Mouse (Mus musculus) kidney, adult 11 months (tissue): ENCODE measurements around the gene Kcnj6.

Experiments used
- DNase-seq: peaks from one replicate; pipeline ENCODE4 v3.0.0; 2022

Gene Kcnj6

DNA sequence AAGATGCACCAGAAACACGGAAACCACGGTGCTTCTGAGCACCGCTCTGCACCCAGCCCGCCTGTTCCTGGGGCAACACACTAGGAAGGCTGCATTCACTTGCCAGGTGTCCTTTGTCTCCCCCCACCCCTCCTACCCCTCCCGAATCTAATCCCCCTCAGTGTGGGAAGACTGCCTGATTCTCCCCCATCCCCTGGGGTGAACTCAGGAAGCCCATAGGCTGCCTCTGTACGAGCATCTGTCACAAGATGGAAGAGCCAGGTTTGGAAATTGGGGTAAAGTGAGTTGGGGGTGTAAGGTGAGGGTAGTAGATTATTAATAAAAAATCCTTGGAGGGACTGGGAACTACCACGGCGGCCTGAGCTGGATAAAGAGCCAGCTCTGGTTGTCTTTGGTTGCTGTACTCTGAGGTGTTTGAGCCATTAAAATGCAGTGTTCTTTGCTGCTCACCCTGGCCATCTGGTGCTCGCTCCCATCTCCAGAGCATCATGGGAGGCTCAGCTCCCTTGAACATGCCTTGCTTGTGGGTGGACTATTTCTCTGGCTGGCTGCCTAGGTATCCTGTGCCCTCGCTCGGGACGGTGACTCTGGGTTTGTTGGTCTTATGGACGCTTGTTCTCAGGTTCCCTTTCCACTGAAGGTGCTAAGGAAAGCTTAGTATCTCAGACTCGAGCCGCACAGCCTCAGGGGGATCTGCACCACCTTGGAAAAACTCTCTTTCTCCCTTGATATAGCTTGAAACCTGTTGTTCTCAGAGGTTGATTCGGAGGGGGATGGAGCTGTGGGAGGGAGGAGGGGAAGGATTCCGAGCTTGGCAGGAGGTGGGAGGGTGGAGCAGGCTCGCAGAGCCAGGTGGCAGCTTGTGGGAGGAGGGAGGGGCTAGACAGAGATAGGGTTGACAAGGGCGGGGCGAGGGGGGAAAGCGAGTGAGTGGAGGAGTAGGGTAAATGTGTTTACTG lies 65.9 kb downstream of the Kcnj6 start:
- no peak for DNase-seq

DNA sequence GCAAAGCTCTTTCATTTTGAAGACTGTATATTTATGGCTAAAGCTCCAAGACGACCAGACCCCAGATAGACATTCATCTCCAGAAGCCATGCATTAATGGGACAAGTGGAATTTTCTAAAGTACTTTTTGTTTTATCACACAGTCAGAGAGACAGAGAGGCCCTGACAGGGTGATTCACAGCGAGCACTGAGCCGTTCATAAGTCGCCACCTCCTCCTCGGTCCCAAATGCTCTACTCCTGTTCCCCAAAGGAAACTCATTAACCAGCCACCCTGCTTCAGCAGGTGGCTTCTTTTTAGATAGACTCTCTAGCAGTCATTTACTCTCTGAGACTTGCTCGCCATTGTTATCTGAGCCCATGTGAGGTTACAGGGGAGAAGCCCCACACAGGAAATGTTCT lies 72.1 kb downstream of the Kcnj6 start:
- DNase-seq = no peak

DNA sequence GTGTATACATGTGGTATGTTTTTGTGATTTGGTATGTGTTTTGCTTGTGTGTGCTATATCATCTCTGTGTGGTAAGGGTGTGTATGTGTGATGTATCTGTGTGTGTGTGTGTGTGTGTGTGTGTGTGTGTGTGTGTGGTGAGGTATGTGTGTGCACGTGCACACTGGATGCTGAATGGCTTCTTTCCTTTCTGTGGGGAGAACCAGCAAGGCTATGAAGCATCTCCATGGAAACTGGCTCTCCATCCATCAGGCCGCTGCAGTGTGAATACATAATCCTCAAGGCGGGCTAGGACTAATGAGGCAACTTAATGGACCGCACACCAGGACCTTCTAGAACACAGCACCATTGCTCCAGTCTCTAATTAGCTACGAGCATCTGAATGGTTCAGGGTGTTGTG lies 78.3 kb downstream of the Kcnj6 start:
- DNase-seq = no peak

DNA sequence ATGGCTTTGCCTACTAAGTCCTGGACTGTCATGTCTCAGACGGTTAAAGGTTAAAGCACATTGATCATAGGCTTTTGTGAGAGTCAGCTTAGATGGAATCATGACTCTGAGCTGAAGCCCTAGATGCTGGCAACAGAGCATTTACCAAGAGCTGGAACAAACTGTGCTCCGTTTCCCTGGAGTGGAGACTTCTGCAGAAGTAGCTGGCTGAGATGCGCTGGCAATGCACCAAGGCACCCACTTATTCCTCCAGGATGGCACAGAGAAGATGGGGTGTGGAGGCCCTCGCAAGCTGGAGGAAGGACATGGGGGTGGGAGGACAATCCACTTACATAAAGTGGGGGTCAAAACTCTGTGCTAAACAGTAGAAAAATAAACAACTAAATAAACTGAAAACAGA lies 91.5 kb downstream of the Kcnj6 start:
- no peak for DNase-seq

DNA sequence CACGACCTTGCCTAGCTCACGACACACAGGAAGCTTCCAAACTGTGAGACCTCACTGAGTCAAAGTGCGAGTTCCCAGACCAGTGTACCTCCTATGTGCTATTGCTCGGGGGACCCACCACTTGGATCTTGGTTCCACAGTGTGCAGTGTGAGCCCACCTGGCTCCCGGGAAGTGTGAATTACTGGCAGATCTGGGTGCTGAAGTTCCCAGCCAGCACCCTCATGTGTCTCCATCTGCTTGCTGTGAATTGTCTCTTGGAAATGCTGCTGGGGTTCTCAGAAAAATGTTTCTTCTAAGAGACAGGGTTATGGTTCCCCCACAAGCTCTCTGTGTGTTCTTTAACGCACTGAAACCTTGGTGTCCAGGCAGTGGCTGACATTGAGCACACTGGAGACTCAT lies 98.7 kb downstream of the Kcnj6 start:
- DNase-seq = no peak

DNA sequence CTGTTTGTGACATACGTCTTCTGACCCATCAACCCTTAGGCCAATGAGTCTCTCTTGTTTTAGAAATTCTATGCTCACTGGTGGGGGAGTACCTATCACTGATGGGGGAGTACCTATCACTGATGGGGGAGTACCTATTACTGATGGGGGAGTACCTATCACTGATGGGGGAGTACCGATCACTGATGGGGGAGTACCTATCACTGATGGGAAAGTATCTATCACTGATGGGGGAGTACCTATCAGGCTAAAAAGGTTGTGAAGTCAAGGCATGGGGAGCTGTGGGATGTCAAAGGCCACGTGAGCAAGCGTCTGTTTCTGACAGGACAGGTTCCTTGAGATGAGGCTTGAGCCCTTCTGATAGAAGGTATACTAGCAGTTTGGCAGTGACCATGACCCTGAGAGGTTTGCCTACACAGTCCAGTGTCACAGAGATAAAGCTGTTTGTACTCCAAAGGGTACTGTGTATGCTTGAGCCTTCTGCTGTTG lies 105.3 kb downstream of the Kcnj6 start:
- no peak for DNase-seq

DNA sequence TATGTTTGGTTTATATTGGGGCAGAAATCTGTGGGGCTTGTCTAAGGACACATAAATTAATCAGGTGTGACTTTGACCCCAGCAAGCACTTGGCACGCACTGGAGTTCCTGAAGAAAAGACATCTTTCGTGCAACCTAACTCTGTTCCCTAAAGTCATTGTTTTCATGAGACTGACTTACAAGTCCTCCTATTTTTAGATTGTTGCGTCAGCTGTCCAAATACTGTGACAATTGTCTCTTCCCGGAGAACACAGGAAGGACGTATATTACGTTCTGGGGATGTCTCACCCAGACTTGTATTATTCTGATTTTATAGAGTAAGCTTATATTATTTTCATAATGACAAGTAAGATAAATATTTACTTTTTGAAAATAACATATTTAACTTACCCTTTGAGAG lies 106.9 kb downstream of the Kcnj6 start:
- DNase-seq = no peak

DNA sequence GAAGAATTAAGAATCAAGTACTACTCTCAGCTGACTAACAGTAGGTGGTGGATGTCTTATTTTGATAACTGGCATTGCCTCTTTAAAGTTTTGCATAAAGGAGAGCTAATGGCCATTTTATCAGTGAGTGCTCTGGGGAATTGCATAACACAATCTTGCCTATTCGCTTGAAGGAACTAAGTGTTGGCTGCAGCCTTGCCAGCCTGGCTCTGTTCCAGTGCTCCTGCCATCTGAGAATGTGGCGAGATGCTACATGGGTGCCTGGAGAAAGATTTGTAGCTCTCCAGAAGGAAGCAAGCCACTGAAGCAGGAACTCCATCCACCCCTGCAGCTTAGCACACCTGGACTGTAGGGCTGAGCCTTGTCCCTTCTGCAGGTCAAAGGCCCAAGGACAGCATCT lies 107.4 kb downstream of the Kcnj6 start:
- DNase-seq = peak; percentile 18

DNA sequence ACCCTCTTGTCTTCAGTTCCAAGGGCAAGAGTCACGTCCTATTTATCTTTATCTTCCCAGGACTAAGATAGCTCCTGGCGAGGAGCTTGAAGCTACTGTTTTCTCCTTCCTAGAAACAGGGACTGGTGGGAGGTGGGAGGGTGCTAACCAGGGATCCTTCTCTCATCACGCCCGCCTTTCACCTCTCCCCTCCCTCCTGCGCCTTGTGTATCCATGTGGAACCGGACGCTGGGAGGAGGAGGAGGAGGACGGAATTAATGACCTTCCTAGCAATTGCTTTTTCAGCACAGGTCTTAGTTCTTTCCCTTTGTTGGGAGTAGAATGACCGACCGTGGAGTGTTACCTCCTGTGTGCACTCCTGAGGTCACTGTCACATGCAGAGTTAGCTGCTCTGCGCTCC lies 108.9 kb downstream of the Kcnj6 start:
- DNase-seq = no peak

DNA sequence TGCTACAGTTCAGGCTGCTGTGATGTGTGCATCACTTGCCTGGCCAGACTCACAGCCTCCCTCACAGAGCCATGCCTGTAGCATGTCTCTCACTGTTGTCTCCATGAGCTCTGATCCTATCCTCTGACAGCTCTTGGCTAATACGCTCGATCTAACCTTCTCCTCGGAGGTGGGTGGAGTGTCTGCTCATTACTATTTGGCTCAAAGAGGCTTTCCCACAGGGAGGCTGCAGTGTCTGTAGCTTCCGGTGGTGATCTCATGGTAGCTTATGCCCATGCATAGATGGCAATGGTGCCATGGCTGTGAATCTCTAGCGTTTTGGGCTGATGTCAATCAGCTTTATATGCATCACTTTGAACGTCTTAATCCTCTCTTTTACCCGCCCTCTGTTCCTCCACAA lies 111.1 kb downstream of the Kcnj6 start:
- no peak for DNase-seq

DNA sequence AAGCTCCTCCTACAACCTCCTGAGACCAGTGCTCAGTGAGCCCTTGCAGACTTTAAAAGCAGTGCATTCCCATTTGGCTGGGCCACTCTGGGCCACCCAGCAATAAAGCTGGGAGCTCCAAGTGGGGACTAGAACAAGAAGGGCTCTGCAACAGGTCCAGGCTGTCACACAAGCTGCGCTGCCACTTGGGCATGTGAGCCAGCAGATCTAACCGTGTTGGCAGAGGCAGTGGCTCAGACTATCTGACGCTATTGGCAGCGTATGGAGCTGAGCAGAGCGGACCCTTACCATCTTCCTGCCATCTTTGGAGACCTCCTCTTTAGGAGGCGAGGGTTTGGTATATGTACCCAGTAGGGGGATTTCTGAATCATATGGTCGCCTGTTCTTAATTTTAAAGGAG lies 112.4 kb downstream of the Kcnj6 start:
- no peak for DNase-seq

DNA sequence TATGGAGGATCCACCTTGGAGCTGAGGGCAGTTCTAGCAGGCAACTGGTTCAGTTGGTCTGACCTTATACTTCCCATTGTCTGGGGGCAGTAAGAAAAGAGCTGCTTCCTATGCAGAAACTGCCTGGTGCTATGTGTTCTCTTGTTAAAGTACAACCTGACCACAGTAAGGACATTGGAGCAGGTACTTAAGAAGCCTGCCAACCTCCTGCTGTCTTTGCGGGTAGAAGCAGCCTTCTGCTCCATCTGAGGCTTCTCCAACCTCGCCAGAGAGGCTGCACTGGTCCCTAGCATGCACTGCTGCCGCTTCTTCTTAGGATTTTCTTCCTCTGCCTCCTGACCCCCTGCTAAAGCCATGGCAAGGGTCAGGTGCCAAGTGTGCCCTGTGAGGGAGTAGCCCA lies 113.6 kb downstream of the Kcnj6 start:
- DNase-seq = no peak

DNA sequence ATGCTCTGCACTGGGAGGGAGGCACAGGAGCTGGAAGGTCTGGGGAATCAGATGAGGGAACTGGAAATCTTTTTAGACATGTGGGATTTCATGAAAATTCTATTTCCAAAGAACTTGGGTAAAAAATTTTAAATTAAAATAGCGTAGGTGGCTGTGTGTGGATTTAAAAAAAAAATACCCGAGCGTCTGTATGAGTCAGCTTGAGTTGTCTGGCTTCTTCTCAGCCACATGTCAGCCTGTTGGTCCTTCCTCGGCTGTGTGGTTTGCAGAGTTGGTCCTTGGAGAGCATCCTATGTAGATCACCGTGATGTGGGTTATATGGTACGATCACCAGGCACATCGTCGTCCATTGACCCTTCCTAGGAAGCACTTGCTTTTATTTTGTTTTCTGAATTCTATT lies 114.3 kb downstream of the Kcnj6 start:
- no peak for DNase-seq

DNA sequence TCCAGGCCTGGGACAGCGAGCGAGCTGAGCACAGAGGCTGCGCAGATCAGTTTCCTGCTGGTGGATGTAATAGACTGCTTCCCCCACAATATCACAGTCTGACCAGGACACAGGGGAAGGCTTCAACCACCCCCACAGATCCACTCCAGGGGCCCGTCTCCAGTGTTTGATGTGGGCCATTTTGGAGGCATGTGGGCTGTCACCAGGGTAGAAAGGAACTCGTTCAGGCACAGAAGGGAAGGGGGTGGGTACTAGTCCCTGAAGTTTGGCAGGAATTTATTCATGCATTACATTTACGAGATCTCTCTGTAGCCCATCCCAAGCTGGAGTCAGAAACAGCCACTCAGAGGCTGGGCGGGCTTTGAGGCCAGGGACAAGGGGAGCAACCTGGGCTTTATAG lies 115.4 kb downstream of the Kcnj6 start:
- no peak for DNase-seq

DNA sequence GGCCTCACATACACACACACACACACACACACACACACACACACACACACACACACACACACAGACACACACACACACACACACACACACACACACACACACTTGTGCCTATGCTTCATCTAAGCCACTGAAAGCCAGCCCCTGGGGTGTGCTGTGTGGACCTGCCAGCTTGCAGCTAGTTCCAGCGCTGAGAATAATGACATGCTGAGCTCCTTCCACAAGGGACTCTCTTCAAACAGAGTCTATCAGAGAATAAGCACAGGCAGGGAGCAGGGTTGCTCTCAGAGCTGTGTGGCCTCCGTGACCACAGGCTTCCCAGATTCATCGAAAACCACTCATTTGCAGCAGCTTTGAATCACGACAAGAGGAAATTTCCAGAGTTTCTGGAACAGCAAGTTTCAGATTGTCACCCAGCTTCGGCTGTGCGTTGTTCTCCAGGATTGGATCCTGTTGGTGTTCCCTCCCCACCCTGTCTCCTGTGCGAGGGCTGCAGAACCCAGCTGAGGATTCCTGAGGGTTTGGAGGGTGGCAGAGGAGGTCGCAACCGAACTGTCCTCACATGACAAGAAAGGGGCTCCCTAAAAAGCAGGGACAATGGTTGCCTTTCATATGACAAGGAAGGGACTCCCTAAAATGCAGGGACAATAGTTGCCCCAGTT lies 124.8 kb downstream of the Kcnj6 start:
- no peak for DNase-seq

DNA sequence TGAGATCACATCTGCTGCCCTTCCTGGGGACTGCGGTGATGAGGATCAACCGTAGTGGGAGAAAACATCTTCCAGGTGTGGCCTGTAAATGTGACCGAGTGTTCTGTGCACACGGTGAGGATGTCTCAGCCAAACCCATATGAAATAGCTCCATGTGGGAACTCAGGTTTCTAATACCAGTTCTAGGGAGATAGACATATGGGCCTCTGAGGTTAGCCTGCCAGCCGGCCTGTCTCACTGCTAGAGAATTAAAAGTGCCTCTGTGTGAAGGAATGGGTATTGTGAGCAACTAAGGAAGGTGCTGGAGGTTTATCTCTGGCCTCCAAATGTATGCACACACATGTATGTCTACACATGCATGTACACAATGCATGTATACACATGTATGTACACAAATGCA lies 129.1 kb downstream of the Kcnj6 start:
- no peak for DNase-seq

DNA sequence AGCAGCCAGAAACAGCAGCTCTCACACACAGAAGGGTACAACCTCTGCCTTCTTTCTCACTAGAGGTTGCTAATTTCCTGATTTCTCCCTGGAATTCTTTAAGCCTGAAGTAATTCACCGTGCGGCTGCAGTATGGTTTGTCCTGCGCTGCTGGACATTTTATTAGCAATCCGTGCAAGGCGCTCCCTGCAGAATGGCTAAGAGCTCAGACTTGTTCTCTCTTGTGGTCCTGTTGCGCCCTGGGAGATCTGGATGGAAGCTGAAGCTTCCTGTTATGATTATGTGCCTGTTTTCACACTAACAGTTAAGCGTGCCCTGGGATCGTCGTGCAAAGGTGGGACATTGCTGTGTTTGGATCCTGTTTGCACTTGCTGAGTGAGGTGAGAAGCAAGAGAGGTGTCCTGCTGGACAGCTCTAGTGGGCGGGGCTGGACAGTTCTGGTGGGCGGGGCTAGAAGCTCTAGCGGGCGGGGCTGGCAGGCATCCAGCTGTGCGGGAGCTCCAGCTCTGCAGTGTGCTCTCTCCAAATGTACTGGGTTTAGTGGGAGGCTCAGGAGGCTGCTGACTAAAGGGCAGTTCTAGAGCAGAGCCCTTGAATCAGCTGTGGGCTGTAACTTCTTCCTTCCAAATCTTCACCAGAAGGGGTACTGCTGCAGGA lies 131.1 kb downstream of the Kcnj6 start:
- DNase-seq = no peak

DNA sequence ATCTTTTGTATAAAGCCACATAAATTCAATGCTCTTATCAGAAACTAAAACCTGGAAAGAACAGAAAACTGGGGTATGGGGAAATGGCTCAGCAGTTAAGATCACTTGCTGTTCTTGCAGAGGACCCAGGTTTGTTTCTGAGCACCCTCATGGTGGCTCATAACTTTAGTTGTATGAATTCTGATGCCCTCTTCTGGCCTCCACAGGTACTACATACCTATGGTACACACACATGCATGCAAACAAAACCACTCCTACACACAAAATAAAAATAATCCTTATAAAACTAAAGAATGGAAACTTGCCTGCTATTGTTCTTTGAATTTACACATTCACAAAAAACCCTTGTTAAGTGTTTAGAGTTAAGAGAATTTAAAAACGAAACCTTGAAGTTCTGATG lies 131.7 kb downstream of the Kcnj6 start:
- DNase-seq = no peak

DNA sequence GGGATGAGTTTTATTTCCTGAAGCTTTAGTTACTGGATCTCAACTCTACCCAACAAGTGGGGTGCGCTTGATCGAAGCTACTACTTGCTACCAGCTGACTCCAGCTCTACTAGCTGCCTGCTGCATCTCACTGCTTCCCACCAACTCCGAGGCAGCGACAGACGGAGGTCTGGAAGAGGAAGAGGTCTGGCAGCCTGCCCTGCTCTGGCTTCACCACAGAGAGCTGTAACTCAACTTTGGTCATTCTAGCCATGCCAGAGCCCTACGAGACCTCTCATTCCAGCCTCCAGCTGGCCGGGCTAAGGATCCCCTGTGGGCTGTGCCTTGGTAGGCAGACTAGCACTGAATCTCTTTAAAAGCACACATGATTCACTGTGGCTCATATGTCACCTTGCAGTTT lies 132.4 kb downstream of the Kcnj6 start:
- DNase-seq = no peak

DNA sequence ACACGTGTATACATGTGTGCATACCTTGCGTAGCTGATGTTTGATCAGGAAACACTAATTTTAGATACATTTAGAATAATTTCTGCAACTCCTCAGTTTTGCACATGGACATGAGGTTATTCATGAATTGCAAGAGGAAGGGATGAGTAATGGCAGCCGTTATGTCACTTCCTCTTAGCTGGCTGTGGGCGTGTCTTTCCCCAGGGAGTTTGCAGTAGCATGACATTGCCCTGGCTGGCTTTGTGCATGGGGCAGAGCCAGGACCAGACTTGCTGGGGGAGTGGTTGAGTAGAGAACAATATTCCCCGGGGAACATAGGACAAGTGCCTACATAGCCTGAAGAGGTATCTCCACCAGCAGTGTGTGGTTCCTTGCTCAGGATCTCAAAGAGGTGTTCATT lies 134.0 kb downstream of the Kcnj6 start:
- no peak for DNase-seq

DNA sequence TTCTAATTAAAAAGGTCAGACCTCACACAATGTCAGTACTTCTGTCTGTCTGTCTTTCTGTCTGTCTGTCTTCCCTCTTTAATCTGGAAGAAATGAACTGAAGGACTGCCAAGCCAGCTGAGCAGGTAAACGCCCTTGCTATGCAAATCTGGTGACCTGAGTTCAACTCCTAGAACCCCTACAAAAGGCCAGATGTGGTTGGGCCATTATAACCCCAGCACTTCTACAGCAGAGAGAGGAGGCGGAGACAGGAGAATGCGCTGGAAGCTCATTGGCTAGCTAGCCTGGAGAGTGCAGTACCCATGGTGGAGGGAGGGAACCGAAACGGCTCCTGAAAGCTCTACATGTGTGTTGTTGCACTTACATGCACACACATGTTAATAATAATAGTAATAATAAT lies 141.5 kb downstream of the Kcnj6 start:
- no peak for DNase-seq

DNA sequence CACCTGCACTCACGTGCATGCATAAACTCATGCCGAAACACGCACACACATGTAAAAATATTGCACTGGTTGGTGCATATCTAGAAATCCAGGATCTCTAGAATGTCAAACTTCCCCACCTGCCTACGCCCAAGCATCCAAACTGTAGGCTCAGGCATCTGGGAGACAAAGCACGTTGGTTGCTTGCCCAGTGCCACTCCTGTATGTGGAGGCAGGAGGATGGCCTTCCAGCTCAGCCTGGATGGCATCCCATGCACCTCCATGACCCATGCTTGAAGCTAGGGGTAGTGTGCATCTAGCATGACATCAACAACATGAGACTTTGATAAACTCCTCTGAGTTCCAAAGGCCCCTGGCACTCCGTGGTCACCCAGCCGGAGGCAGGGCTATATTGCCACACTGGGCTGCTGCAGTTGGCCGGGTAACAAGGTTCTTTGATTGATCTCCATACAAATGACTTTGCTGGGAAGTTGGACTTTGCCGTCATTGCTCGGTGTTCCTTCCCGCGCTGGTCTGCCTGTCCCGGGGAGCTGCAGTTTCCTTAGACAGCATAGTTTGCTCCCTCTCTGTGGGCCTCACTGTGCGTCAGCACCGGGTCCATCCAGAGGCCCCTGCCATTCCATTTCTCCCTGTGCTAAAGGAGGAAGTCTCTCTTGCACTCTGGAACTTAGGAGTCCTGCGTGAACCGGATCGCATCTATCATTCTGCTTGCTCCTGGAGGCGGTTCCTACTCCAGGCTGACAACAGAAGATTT lies 144.9 kb downstream of the Kcnj6 start:
- DNase-seq = no peak

DNA sequence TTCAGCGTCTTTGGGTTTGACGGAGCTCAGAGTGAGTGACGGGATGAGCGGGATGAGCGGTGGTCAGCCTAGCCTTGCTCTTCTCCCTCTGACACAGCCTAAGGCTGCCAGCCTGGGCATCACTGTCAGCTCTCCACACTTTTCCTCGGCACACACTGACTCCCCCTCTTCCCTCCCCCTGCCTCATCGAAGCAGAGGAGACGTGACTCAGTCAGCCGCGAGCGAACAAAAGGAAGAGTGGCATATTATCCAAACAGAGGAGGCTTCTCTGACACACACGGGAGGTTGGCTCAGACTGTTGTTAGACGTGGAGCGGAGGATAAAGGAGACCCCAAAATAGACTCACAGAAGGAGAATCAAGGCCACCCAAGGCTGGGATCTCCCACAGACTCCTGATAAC lies 147.1 kb downstream of the Kcnj6 start:
- no peak for DNase-seq
